Mouse (Mus musculus) liver, embryonic 14.5 days (tissue): Measurements from ENCODE around the gene Vipr1.

Experiments
- CTCF ChIP-seq: IDR thresholded peaks from 2 replicates; pipeline ENCODE4 v1.5.1; 2016; ENCODE audit warnings: antibody characterized with exemption, low read depth, control low read depth
- EP300 ChIP-seq: IDR thresholded peaks from 2 replicates; pipeline ENCODE4 v1.6.1; 2016; ENCODE audit warnings: antibody characterized with exemption, low read depth

DNA sequence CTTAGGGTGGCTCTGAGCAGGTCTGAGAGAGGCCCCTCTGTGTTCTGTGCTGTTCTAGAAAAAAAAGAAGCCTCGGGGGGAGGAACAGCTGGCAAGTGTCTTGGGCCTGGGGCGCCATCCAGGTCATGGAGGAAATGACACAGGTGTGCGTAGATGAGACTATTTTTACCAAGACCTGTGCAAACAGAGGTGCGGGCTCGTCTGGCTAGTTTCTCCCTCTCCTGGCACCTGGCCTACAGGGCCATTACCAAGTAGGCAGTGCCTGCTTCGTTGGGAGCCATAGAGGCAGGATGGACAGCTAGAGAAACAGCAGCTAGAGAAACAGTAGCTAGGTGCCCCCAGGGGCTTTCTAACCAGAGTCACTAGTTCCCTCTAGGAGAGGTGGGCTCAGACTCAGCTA is 9.2 kb upstream of the Vipr1 start:
- TF ChIP-seq CTCF (no peak), EP300 (no peak)
